Mouse (Mus musculus): Measurements from ENCODE around the gene Skiv2l.

GRCm38 (mm10) chr17:34850517-34851125, 611 bp upstream of the Skiv2l start:
- TF ChIP-seq CHD2 (IDR thresholded peaks at IDR 0.05; ENCODE audit: low read length), result no peak
- no peak for TF ChIP-seq POLR2AphosphoS2 (IDR thresholded peaks at IDR 0.05; ENCODE audit: low read depth, low read length)
- no peak; the same call in 1 of the 2 replicates for TF ChIP-seq MAZ (IDR thresholded peaks at IDR 0.05; ENCODE audit: low read depth, low read length)
- TF ChIP-seq NRF1 (IDR thresholded peaks at IDR 0.05; ENCODE audit: low read depth, low read length), result no peak
- TF ChIP-seq UBTF (IDR thresholded peaks at IDR 0.05; ENCODE audit: low read depth, low read length), result no peak
- no peak for TF ChIP-seq POLR2A (IDR thresholded peaks at IDR 0.05; ENCODE audit: low read depth, low read length)
- TF ChIP-seq CTCF (conservative IDR thresholded peaks at IDR 0.05 in 1 of 2, IDR thresholded peaks at IDR 0.05 in 1 of 2; ENCODE audit: low read depth in 2 of 2, low read length in 2 of 2), result no peak
- no peak for TF ChIP-seq MEF2A (IDR thresholded peaks at IDR 0.05; ENCODE audit: borderline replicate concordance, low read depth, low read length)
